Mouse (Mus musculus) brain, embryonic 14.5 days (tissue): ENCODE measurements around the gene S100a16. TPM values are rescaled to one million over a fixed set of nuclear protein-coding genes. Genes with fewer than 3 reads are reported as not detected.

Experiments used
- DNase-seq: peaks from one replicate; pipeline ENCODE4 v3.0.0-alpha.2; 2011; ENCODE audit warnings: low read depth
- CTCF ChIP-seq: fragments of 200-500 bp; IDR thresholded peaks from 2 replicates; pipeline ENCODE4 v1.5.1; 2012; ENCODE audit warnings: inconsistent platforms, mild to moderate bottlenecking, moderate library complexity, borderline replicate concordance; ENCODE audit not compliant: insufficient read depth, insufficient read length; ENCODE audit errors: extremely low read depth
- POLR2A ChIP-seq: fragments of 200-500 bp; IDR thresholded peaks from 2 replicates; pipeline ENCODE4 v1.6.1; 2012; ENCODE audit warnings: mild to moderate bottlenecking, inconsistent platforms, borderline replicate concordance; ENCODE audit not compliant: poor library complexity, insufficient read depth, insufficient read length, severe bottlenecking; ENCODE audit errors: extremely low read depth
- polyA plus RNA-seq: library from polyadenylated mRNA; depleted of rRNA; stranded (reverse); fragments of >200 nt; gene quantifications from 2 replicates; pipeline ENCODE4 v1.2.3, GENCODE M21; 2012

The S100a16 gene
- polyA plus RNA-seq, 1 experiment = 22.9 TPM

DNA sequence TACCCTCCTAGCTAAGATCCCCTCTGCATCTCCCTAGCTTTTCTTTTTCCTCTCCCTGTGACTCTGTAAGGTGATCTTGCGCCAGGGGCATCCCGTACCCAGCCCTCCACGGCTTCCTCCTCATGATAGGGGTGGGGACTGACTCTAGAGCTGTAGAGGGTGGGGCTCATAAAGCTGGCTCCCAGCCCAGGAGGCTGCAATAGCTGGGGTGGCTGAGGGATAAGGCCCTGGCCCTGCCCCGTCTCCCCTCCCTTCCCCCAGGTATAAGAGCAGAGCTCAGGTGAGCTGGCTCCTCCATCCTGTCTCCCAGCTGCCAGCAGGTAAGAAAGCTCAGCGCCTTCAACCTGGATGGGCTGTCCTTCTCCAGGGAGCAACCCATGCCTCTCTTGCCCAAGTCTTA is 10.5 kb upstream of the S100a16 start, which contains the start of gene S100a14:
Gene S100a14, plus strand, starts transcription at position 277 of the 400 bp plus-strand sequence.
- DNase-seq = no peak
- TF ChIP-seq CTCF (no peak), POLR2A (no peak)

DNA sequence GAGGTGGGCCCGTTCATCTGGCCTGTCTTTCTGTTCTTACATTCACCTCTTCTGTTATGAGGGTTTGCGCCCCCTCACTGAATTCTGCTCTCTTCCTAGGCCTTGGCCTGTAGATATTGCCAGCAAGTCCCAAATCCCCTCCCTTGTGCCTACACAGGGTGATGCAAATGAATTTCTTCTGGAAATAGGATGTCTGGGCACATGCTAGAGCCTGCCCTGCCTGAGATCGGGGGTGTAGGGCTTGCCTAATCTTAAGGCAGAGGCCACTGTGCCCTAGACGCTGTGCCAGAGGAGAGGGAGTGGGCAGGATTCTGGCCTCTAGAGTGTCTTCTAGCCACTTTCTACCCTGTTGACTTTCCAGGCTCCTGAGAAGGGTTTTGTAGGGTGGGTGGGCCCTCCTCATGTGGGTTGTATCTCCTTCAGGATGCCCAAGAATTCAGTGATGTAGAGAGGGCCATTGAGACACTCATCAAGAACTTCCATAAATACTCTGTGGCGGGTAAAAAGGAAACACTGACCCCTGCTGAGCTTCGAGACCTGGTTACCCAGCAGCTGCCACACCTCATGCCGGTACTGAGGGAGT is 9.7 kb upstream of the S100a16 start:
- TF ChIP-seq POLR2A (no peak), CTCF (no peak)
- DNase-seq = no peak

DNA sequence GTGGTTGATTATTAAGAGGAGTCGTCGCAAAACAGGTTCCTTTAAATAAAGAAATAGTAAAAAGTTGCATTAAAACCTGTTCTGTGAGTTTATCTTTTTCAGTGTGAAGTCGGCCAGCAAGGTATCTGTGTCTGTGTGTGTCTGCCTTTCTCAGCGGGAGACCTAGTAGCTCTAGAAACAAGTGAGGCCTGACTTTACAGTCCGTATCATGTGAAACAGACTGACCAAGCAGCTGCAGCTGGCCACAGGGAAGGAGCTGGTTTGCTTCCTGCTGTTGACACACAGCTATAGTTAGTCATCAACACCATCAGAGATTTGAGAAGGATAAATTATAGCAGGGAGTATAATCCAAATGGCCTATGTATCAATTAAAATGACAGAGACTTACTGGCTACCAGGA is 5.3 kb upstream of the S100a16 start:
- DNase-seq = no peak
- TF ChIP-seq CTCF (no peak), POLR2A (no peak)

DNA sequence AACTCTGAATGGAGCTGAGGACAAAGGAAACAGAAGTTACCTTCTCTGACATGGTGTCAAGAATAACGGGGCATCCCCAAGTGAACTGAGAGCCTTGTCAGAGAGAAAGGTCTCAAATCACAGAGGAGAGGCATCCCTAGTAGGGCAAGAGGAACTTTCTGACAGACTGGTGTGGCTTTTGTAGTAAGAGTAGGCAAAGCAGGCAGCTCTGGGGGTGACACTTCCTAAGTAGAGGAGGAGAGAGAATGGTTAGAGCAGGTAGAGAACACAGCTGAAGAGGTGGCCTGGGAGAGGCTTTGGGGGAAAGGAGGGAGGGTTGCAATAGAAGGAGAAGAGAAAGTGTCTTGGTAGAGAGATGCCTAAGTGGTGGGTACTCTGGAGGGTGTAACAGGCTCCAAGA is 1.6 kb upstream of the S100a16 start:
- TF ChIP-seq CTCF = no peak
- no peak for TF ChIP-seq POLR2A
- no peak for DNase-seq

DNA sequence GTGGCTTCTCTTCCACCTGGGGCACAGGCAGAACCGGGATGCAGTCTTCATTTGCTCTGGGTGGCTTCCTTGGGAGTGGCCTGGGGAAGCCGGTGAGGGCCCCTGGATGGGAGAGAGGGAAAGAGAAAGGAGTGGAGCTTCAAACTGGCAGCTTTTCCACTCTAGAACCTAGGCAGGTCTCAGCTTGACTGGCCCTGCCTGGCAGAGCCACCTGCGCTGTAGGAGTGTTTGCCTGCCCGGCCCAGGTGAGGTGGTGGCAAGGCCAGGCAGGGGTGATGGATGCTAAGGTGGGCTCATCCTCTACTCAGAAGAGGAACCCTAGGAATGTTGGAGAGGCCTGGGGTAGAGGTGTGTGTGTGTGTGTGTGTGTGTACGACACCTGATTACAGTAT is 847 bp downstream of the S100a16 start:
- no peak for DNase-seq

DNA sequence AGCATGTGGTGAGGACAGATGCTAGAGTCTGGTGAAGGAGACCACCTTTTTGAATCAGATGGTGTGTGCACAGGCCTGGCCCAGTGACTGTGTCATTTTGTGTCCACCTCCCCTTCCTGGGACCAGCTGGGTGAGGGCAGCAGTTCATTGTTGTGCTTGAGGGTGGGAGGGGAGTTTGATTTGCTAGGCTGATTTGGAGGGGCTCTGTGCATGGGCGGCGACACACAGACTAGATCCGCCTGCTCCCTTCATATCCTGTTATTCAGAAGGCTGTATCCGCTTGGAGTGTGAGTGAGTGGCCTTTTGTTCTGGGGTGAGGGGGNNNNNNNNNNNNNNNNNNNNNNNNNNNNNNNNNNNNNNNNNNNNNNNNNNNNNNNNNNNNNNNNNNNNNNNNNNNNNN is 3.9 kb downstream of the S100a16 start:
- peak; percentile 63 for DNase-seq
- TF ChIP-seq CTCF (no peak), POLR2A (no peak)

More for the DNA sequence above, 847 bp downstream of the S100a16 start:
- TF ChIP-seq POLR2A (no peak), CTCF (no peak)

DNA sequence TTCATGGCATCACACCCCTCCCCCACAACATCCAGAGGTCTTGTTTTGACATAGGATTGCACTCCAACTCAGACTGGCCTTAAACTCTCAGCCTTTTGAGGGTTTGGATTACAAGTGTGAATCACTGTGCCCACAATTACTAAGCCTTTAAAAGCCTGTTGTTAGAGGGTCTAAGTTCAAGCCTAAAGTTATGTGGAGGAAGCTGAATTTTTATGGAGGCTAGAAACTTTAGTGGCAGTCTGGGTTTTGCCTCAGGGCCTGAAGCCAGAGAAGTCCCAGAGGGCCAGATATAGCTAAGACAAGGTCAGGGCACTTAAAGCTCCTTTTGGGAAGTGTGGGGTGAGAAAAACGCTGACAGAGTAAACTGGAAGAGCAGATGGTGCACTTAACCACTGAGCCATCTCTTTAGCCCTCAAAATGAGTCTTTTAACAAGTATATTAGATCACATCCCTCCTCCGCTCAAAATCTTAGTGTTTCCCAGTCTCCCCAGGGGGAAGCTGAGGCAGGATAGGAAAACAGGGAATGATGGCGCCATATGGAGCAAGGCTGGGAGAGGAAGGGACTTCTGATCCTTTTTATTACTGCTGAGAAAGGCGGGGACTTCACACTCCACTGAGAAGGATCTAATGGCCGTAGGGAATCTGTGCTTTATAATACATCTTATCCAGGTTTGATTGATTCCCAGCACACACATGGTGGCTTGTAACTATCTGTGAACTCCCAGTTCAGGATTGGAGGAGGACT is 12.8 kb downstream of the S100a16 start:
- TF ChIP-seq CTCF (no peak), POLR2A (no peak)
- DNase-seq = no peak

DNA sequence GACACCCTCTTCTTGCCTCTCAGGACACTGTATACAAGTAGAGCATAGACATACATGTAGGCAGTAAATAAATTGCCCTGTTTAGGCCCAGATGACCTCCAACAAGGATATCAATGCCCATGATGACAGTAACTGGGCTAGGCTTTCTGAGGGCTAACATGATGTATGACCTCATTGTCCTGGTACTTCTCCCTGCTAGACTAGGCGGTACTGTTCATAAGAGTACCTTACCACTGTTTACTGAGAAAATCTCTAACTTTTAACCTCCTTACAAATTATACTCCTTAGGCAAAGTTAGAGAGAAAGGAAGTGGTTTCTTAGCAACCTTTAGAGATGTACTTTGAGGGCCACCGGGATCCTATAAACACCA is 13.4 kb downstream of the S100a16 start:
- DNase-seq = no peak
- TF ChIP-seq CTCF = no peak
- no peak for TF ChIP-seq POLR2A

DNA sequence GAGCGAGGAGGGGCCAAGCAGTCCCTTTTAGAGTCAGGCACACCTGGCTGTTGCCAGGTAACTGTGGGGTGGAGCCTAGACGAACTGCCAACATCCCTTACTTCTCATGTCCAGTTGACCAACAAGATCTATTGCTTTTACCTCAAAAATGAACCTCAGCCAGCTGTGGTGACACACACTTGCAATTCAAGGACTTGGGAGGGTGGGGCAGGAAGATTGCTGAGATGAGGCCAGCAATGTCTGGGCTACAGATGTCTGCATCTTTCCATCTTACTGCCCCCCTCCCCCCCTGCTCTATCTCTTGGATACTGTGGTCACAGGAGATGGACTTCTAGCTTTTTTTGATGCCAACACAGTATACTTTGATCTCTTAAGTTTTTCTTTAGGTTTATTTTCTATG is 15.2 kb downstream of the S100a16 start:
- DNase-seq = no peak
- TF ChIP-seq POLR2A (no peak), CTCF (no peak)

DNA sequence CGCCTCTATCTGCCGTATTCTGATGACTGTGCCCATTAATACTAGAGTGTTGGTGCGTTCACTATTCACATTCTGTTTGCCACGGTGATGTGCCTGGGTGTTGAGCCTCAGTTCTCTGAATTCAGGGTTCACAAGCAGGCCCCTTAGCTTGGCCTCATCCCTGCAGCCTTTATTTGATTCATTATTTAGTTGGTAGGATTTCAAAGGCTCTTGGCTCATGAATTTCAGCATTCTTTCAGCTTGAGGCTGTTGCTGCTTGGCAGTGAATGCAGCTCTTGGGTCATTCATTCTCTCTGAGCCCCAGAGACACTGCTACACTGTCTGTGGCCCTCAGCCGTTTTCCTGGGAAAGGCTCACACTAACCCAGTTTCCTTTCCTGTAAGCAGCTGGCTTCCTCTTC is 18.9 kb downstream of the S100a16 start:
- DNase-seq = peak; percentile 93
- TF ChIP-seq CTCF (no peak), POLR2A (no peak)

DNA sequence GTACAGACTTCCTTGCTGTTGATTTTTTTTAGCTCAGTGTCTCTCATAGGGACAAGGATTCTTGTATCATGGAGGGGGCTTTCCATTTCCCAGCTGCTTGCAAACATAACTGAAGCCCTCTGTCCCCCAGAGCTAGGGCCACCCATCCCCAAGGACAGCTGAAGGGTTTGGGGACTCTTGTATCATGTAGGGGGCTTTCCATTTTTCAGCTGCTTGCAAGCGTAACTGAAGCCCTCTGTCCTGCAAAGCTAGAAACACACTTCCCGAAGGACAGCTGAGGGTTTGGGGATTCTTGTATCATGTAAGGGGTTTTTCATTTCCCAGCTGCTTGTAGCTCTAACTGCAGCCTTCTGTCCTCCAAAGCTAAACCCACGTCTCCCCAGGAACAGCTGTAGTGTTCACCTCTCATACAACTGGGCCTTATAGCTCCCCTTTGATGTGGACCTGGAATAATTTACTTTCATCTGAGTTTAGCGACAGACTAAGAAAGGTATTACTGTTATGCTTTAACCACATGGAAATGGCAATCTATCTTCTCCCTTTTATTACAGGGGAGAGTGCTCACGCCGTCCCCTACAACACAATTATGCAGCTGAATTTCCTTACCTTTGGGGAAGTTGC is 23.1 kb downstream of the S100a16 start, which contains the start of gene S100a3:
Gene S100a3, plus strand, starts transcription at position 571 of the 621 bp plus-strand sequence.
- TF ChIP-seq CTCF (no peak), POLR2A (no peak)
- DNase-seq = no peak
